Mouse (Mus musculus) adrenal gland, adult 2 months (tissue): ENCODE data around the gene Hsf4. TPM values are rescaled to one million over a fixed set of nuclear protein-coding genes. Genes with fewer than 3 reads are reported as not detected.
A peak's percentile ranks its signal among the peaks of the same experiment; 100 is the strongest.
"Not testable (repeated sequence)": the region's sequence is repeated elsewhere in the genome, so short reads cannot be mapped to it uniquely, and the experiment has no call there.

Experiments
- DNase-seq: peaks from one replicate; pipeline ENCODE4 v3.0.0; 2021
- polyA plus RNA-seq: library from polyadenylated mRNA; depleted of rRNA; stranded (reverse); fragments of >200 nt; gene quantifications from 2 replicates; pipeline ENCODE4 v1.2.3, GENCODE M21; 2012
- total RNA-seq, 2 experiments: library from RNA; stranded (reverse); gene quantifications; 2 replicates each; pipeline ENCODE4 v1.2.3; 2021

Gene Hsf4
- total and polyA plus RNA-seq, 3 experiments: 1.8 to 2.3 (median 2.3) TPM

DNA sequence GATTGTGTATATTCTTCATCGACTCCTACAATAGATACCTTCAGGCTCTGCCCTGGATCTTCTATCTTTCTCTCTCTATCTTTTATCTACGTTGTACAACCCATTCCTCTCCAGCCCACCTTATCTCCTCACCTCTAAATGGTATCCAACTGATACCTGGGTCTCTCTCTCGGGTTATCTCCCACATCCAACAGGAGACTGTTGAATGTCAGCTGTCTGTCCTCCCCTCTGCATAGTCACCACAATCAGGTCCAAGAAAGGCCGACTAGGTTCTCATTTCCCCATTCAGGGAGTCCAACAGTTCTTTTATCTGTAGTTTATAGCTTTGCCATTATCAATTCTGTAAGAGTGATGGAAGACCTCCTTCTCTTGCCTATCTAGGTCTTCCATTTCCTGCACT lies 12.6 kb downstream of the Hsf4 start:
- DNase-seq: no peak

DNA sequence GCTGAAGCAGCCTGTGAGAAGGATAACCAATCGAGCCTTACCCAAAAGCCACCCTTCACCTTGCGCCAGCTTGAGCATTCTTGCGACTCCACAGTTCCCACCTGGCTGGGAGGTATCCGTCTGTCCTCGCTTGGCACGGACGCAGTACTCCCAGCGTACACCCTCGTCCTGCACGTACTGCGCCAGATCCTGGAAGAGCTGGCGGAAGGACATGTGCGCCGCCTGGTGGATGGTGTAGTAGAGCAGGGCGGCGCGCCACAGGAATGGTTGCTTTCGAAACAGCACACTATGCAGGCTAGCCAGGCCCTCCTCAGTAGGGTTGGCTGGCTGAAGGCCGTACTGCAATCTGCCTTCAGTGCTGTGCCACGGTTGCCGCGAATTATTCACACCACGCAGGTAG lies 13.5 kb downstream of the Hsf4 start:
- peak; percentile 74 for DNase-seq

DNA sequence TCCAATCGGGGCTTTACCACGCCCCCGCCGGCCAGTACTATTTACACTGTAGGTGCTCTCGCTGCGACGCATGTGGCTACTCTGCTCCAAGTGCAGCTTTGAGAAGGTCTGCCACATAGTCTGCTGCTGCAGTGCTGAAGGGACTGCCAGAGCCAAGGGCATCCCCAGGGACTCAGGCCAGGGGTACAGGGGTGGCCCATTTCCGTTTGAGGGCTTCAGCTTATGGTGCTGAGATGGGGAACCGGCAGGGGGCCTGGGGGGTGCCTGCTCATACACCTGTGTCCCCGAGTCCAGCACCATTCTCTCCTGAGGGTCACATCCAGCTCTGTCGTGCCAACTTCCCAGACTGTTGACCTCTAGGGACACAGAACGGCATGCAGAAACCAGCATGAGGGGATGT lies 15.9 kb downstream of the Hsf4 start:
- DNase-seq: no peak

DNA sequence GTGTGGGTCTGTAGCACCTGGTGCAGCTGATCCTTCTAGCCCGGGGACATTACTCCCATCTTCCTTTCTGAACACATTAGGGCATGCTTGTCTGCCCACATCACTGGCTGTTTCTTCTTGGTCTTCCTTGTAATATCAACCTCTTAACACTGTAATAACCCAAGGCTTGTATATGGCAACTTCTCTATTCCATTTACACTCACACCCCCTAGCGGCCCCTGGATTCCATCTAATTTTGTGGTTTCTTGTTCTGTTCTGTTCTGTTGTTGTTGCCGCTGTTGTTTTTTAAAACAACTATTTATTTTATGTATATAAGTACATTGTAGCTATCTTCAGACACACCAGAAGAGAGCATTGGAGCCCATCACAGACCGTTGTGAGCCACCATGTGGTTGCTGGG lies 17.3 kb downstream of the Hsf4 start:
- no peak for DNase-seq

- no peak for DNase-seq
Measured at GRCm38 (mm10) chr8:105288231-105288630, 18.6 kb downstream of the Hsf4 start.

DNA sequence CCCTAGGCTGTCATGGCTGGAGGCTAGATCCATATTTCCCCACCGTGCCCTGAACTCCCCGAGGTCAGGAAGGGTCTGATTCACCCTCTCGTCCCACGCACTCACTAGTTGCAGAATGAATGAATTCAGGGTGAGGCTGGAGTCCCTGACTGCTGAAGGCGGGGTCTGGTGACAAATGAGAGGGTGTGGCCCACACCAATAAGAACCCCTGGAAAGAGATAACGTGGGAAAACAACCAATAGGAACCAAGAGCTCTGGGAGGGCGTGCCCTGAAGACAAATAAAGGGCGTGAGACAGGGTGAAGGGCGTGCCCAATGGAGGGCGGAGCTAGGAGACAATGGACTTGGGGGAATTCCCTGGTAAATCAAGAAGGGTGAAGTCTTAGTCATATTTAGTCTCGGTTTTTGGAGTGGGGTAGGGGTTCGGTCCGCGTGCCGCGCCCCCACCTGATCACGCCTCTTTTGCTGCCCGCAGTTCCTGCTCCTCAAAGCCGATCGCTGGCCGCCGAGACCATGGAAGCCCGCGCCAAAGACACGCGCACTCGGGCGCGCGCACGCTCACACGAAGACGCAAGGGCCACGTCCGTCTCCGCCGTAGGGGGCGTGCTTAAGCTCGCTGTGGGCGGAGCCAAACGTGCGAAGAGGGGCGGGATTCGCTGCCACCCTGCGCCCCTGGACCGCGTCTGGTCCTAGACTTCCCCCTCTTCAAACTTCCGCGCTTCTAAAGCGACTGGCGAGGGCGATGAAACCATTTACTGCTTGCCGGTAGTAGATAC lies 19.5 kb downstream of the Hsf4 start:
- DNase-seq: peak; percentile 94

DNA sequence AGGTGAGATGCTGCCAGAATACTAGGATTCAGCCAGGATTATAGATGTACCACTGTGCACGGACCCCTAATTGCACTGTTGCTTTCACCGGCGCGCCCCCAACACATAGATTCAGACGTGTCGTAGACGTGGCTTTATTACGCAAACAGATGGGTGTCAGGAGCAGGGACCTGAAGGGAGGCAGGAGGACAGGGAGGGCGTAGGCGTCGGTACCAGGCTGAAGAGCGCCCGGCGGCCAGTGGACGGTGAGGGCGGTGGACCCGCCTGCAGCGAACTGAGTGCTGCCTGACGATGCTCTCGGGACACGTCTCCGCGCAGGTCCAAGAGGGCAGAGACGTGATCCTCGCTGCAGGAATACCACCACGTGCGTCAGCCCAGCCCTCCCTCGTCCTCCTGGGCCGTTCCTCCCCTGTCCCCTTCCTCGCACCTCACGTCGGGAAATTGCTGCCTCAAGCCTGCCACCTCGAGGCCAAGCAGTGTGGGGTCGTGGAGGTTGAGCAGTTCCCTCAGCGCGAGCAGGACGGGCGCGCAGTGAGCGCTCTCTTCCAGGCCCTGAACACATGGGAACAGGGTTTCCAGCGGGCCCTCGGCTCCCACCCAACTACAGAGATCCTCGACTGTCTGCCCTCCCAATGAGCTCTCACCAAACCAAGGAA lies 20.3 kb downstream of the Hsf4 start, which contains the start of gene 4931428F04Rik:
TSS of gene 4931428F04Rik (minus strand) at position 60 of the 656 bp plus-strand sequence.
- DNase-seq: peak; percentile 59

DNA sequence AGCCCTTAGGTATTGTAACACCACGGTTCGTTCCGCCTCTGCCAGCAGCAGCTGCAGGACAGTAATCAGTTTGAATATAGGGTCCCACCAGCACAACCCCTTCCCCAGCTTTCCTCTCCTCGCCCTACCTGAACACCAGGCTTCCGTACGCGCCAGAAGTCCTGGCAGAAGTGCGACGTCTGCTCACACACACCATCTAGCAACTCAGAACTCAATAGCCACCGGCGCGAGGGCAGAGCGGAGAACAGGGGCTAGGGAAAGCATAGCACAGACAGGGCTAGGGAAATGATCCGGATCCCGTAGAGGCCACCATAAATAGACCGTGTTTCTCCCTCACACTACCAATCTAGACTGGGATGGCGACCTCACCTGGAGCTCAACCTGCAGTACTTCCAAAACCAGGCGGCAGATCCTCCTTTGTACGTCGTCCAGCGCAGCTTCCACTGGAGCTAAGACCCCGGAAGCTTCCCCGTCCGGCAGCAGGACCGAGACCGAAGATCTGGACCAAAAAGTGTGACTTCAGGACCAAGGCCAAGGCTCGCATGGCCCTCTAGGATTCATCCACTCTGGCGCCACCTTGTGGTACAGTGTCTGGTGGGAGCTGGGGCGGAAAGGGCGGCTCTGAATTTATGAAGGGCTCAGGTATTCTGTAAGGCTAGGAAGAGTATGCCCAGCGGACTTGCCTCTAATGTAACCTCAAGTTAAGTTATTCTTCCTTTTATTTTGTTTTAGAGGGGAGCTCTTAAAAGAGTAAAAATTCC lies 21.1 kb downstream of the Hsf4 start:
- DNase-seq: peak; percentile 86

GRCm38 (mm10) chr8:105291364-105291763 lies 21.8 kb downstream of the Hsf4 start:
- not testable (repeated sequence) for DNase-seq

DNA sequence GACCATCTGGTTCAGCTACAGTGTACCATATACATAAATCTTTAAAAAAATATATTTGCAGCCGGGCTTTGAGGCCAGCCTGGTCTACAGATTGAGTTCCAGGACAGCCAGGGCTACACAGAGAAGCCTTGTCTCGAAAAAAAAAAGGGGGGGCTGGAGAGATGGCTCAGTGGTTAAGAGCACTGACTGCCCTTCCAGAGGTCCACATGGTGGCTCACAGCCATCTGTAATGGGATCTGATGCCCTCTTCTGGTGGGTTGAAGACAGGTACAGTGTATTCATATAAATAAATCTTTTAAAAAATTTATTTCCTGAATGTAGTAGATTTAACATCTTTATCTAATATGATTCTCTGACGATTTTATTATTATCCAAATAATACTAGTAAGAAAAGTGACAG lies 22.2 kb downstream of the Hsf4 start:
- not testable (repeated sequence) for DNase-seq

DNA sequence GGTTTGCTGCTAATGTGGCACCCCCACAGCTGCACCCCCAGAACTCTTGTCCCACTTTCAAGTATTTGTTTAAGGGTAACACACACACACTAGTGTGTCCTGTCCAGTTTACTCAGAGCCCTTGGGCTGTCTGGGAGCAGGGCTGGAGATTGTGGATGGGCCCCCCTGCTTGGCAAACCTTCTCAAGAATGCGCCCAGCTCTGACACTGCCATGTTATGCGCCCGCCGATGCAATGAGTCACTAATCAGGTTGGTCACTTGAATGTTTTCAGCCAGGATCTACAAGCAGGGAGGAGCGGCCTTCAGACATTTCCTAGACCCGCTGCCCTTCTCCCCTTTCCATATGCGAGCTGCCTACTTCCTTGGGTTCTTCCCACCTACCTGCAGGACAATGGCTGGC lies 22.9 kb downstream of the Hsf4 start:
- DNase-seq: peak; percentile 35

GRCm38 (mm10) chr8:105293405-105293804 lies 23.8 kb downstream of the Hsf4 start:
- DNase-seq: no peak

DNA sequence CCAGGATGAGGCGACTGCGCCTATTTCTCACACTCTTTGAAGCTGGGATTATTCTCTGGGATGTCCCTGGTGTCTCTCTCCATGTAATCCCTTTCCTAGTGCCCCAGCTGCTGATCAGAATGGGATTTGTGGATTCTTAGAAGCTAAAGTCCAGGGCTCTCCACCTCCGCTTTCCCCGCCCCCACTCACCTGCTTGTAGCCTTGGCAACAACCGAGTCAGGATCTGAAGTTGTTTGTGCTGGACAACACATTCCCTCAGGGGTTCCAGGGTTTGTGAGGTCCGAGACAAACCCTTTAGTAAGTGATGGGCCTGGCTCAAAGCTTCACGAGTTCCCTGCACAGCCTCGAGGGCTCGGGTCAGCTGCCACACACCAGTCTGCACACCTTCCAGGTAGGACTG lies 25.2 kb downstream of the Hsf4 start:
- DNase-seq: no peak

DNA sequence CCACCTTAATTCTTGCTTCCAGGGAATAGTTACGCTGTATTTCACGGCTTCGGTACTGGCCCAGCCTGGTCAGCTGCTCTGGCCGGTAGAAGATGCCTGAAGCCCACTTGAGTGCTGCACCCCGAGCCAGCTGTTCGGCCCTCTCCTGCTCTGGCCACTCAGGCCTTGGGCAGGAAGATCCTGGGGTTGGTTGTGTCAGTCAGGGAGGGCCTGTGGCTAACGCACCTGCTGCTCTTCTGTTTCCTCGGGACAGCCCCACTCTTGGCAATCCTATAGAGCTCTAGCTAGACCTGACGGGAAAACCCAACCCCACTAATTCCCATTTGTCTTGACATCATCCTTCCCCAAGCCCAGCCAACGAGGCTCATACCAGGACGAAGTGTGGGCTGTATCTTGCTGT lies 25.7 kb downstream of the Hsf4 start:
- peak; percentile 30 for DNase-seq

DNA sequence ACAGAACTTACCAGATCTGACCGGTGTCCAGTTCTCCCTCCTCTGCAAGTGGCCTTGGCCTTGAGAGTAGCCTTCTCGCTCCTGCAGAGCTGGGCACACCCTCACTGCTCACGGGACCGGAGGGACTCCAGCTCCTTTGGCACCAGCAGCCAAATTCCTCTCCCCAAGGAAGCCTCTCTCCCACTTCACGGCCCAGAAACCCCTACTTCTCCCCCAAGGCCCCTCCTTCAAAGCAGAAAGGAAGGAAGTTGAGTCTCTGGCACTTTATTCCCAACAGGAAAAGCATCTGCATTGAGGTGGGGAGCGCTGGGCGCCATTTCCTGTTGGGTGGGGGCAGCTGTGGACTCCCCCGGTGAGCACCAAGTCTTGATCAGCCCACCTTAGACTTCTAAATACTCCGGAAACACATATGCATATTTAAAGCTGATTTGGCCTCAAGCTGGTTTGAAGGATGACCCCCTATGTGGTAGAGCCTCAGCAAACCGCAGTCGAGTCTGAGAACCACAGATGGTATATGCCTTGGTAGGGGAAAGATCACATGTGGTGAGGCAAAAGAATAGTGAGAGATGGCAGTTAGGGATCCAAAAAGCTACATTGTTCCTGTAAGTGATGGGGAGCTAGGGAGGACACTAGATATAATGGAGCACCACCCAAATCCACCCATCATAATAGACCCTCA lies 26.4 kb downstream of the Hsf4 start, which contains the start of gene Exoc3l:
TSS of gene Exoc3l (minus strand) at position 207 of the 679 bp plus-strand sequence.
- peak; percentile 85 for DNase-seq

DNA sequence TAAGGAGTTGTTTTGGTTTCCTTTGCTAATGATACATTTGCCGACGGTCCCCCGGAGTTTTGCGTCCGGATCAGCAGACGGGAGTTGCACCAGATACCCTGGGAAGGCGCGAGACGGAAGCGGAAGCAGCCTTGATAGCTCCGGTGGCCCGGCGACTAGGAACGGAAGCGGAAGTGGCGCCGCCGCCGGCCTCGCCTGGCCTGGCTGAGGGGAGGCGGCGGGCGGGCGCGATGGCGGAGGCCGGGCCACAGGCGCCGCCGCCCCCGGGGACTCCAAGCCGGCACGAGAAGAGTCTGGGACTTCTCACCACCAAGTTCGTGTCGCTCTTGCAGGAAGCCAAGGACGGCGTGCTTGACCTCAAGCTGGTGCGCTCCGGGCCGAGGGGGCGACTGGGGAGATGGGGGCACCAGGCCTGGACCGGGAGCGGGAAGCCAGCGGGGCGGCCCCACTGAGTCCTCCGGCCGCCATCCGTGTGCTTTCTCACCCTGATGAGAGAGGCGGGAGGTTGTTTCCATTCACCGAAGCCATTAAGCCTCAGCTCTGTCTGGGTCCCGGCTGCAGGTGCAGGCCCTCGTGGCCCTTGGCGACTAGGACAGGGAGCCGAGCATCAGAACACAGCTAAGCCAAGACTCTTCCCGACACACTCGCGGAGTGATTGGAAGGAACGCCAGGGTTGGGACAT lies 28.1 kb downstream of the Hsf4 start, which contains the start of gene E2f4:
TSS of gene E2f4 (plus strand) at position 153 of the 682 bp plus-strand sequence.
- peak; percentile 96 for DNase-seq

GRCm38 (mm10) chr8:105298351-105299252 lies 29.0 kb downstream of the Hsf4 start:
- DNase-seq: no peak

DNA sequence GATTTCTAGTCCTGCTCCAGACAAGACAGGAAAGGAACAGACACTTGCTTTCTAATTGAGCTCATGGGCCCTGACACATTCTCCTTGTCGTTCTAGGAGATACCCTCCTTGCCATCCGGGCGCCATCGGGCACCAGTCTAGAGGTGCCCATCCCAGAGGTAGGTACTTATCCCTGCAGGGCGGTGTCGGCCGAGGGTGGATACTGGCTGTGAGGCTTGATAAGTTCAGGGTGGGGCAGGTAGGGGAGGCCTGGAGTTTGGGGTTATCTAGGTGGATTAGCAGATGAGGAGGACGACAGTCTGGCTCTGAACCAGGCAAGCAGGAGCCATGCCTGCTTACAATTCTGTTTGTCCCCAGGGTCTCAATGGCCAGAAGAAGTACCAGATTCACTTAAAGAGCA lies 30.4 kb downstream of the Hsf4 start:
- DNase-seq: no peak

DNA sequence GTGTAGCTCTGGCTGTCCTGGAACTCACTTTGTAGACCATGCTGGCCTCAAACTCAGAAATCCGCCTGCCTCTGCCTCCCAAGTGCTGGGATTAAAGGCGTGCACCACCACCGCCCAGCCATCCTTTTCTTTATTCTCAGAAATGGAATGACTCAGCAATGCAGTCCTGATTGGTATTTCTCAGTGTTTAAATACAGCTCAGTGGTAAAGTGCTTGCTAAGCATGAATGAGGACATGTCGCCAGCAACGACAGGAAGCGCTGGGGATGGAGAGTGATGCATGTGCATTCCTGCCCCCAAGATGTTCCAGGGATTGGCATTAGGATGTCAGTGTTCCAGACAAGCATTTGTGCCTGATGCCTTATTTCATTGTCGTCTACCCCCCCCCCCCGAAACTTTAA lies 33.8 kb downstream of the Hsf4 start:
- no peak for DNase-seq

DNA sequence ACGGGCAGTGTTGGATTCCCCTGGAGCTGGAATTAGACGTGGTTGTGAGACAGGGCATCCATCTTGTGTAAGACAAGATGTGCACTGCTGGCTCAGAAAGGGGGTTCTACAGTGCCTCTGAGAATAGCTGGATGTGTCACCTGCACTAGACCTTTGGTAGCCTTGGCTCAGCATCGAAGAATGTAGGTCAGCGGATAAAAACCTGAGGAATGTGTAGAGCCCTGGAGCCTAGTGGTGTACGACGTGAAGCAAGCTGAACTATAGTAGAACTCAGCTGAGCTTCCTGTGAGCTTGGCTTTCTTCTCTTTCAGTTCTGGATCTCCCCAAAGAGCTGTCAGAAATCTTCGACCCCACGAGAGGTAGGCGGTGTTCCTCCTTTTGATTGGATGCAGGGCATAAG lies 34.3 kb downstream of the Hsf4 start:
- no peak for DNase-seq
